Mouse (Mus musculus) stomach, postnatal 0 days (tissue): ENCODE measurements at regions not wholly inside any gene's neighbourhood (a gene's known extent, or its start where the extent isn't known, plus 50 kb on each side); places are given as distances from the start of the nearest gene placed in this dataset.

Experiments
- CTCF ChIP-seq: IDR thresholded peaks from 2 replicates; pipeline ENCODE4 v1.5.1; 2016; ENCODE audit warnings: antibody characterized with exemption, low read depth, mild to moderate bottlenecking, moderate library complexity
- EP300 ChIP-seq: optimal IDR thresholded peaks from 2 replicates; pipeline ENCODE3; 2016; ENCODE audit warnings: antibody characterized with exemption

DNA sequence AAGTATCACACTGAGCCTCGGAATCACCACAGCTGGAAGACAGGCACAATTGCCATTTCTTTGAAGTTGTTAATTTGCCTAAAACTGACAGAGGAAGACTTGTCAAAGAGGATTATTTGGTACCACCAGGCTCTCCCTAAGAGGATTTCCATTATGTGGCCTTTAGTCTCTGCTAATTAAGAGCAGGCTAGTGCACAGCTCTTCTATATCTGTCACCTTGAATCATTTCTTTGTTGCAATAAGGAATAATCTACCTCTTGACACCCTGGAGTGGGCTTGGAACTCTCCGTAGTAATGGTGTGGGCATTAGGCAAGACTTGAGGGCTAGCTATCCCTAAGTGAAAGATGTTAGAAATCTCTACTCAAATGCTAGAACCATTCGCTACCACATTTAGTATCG lies 227.7 kb upstream of the Tac1 start:
- TF ChIP-seq CTCF = no peak
- no peak for TF ChIP-seq EP300
